Mouse (Mus musculus) intestine, postnatal 0 days (tissue): ENCODE data around the gene Slc38a5. TPM values are rescaled to one million over a fixed set of nuclear protein-coding genes. Genes with fewer than 3 reads are reported as not detected.
A peak's percentile ranks its signal among the peaks of the same experiment; 100 is the strongest.

ENCODE experiments used
- ATAC-seq: fragments of 200-750 bp; cut with Nextera tagmentation; 2 replicates; pipeline ENCODE4 v1.8.0; 2017; ENCODE audit warnings: mild to moderate bottlenecking, moderate TSS enrichment, moderate library complexity
- H3K27ac ChIP-seq: fragments of 300-500 bp; sonication (generic); 2 replicates; pipeline ENCODE4 v1.5.1; 2014; ENCODE audit warnings: mild to moderate bottlenecking, low read depth, low read length, moderate library complexity
- H3K27me3 ChIP-seq: fragments of 300-500 bp; sonication (generic); replicated peaks from 2 replicates; pipeline ENCODE4 v1.6.1; 2014; ENCODE audit warnings: low read length, mixed read lengths; ENCODE audit not compliant: control insufficient read depth, insufficient read depth
- H3K36me3 ChIP-seq: fragments of 300-500 bp; sonication (generic); 2 replicates; pipeline ENCODE4 v1.6.1; 2014; ENCODE audit warnings: mild to moderate bottlenecking, moderate library complexity; ENCODE audit not compliant: control insufficient read depth, insufficient read depth
- H3K4me1 ChIP-seq: fragments of 300-500 bp; sonication (generic); replicated peaks from 2 replicates; pipeline ENCODE4 v1.6.1; 2014; ENCODE audit warnings: antibody characterized with exemption, low read length, mixed read lengths; ENCODE audit not compliant: control insufficient read depth, insufficient read depth
- H3K4me2 ChIP-seq: fragments of 300-500 bp; sonication (generic); replicated peaks from 2 replicates; pipeline ENCODE4 v1.6.1; 2014; ENCODE audit warnings: low read depth, mild to moderate bottlenecking, moderate library complexity
- H3K4me3 ChIP-seq: fragments of 300-500 bp; sonication (generic); 2 replicates; pipeline ENCODE4 v1.5.1; 2014; ENCODE audit warnings: low read depth, low read length
- H3K9ac ChIP-seq: fragments of 300-500 bp; sonication (generic); 2 replicates; pipeline ENCODE4 v1.6.1; 2014; ENCODE audit warnings: mild to moderate bottlenecking, low read depth, low read length
- H3K9me3 ChIP-seq: fragments of 300-500 bp; sonication (generic); 2 replicates; pipeline ENCODE4 v1.6.1; 2016; ENCODE audit warnings: mixed run types; ENCODE audit not compliant: control insufficient read depth
- CTCF ChIP-seq: sonication (generic); IDR thresholded peaks from 2 replicates; pipeline ENCODE4 v1.5.1; 2016; ENCODE audit warnings: low read depth, mild to moderate bottlenecking, control low read depth, antibody characterized with exemption, moderate library complexity
- WGBS: fragments of 180-500 bp; shearing (Covaris S2); extraction: QIAGEN DNeasy Blood & Tissue Kit; methylation state at CpG from one replicate; pipeline ENCODE4 v1.1.7; 2014; 5-methylcytosine and 5-hydroxymethylcytosine counted together
- polyA plus RNA-seq: library from polyadenylated mRNA; unstranded; fragments of >200 nt; fragmentation: Nextera tagmentation; extraction: Ambion mirVana; gene quantifications from 2 replicates; pipeline ENCODE4 v1.2.1, GENCODE M21; 2015

Gene Slc38a5
- polyA plus RNA-seq, 1 experiment from 2014 or later, result 1.3 TPM

- H3K4me1 ChIP-seq, result no peaks in the 10 kb centered on the region
- H3K9ac ChIP-seq, result no peak overlapping the region
- no peaks in the 10 kb centered on the region for H3K36me3 ChIP-seq
- no peak for ATAC-seq
- H3K27me3 ChIP-seq, result no peaks in the 10 kb centered on the region
- WGBS, result 91% methylated on average over 2 of the region's 2 CpGs
- no peak overlapping the region for H3K4me3 ChIP-seq
- no peak overlapping the region for H3K4me2 ChIP-seq
- TF ChIP-seq CTCF, result no peak
- no peaks in the 10 kb centered on the region for H3K9me3 ChIP-seq
- H3K27ac ChIP-seq, result no peak overlapping the region
Observed at GRCm38 (mm10) chrX:8236704-8237103, 34.2 kb upstream of the Slc38a5 start.

GRCm38 (mm10) chrX:8238804-8239395, 32.0 kb upstream of the Slc38a5 start:
- Histone ChIP-seq H3K27me3 (no peaks in the 10 kb centered on the region), H3K36me3 (no peaks in the 10 kb centered on the region), H3K4me1 (no peaks in the 10 kb centered on the region), H3K9ac (no peak overlapping the region), H3K4me3 (no peak overlapping the region), H3K9me3 (no peaks in the 10 kb centered on the region), H3K4me2 (no peak overlapping the region), H3K27ac (no peak overlapping the region)
- ATAC-seq, result no peak
- TF ChIP-seq CTCF, result no peak
- WGBS, result 67% methylated on average over 13 of the region's 13 CpGs

GRCm38 (mm10) chrX:8247680-8248079, 23.3 kb upstream of the Slc38a5 start:
- H3K4me2 ChIP-seq, result no peak overlapping the region
- 80% methylated on average over 2 of the region's 2 CpGs for WGBS
- H3K27ac ChIP-seq, result no peak overlapping the region
- H3K4me3 ChIP-seq, result no peak overlapping the region
- H3K27me3 ChIP-seq, result no peaks in the 10 kb centered on the region
- H3K4me1 ChIP-seq, result no peaks in the 10 kb centered on the region
- H3K9ac ChIP-seq, result no peak overlapping the region
- ATAC-seq, result no peak
- TF ChIP-seq CTCF, result peak; percentile 43
- peaks cover 5% of the 10 kb centered on the region; the same call in 1 of the 2 replicates for H3K36me3 ChIP-seq
- no peaks in the 10 kb centered on the region for H3K9me3 ChIP-seq

GRCm38 (mm10) chrX:8248542-8249120, 22.3 kb upstream of the Slc38a5 start:
- 79% methylated on average over 8 of the region's 8 CpGs for WGBS
- Histone ChIP-seq H3K4me2 (no peak overlapping the region), H3K9me3 (no peaks in the 10 kb centered on the region), H3K4me1 (no peaks in the 10 kb centered on the region), H3K36me3 (peaks cover 5% of the 10 kb centered on the region; the same call in 1 of the 2 replicates), H3K27ac (no peak overlapping the region), H3K4me3 (no peak overlapping the region), H3K27me3 (no peaks in the 10 kb centered on the region), H3K9ac (no peak overlapping the region)
- no peak for ATAC-seq
- TF ChIP-seq CTCF, result no peak

GRCm38 (mm10) chrX:8251789-8252333, 19.1 kb upstream of the Slc38a5 start:
- H3K9ac ChIP-seq, result peak overlapping the region; percentile 53
- H3K27me3 ChIP-seq, result no peaks in the 10 kb centered on the region
- H3K4me3 ChIP-seq, result peak overlapping the region; percentile 61
- peak; percentile 47 for ATAC-seq
- no peaks in the 10 kb centered on the region for H3K4me1 ChIP-seq
- H3K27ac ChIP-seq, result no peak overlapping the region
- 17% methylated on average over 18 of the region's 18 CpGs for WGBS
- peak overlapping the region; percentile 60 for H3K4me2 ChIP-seq
- no peaks in the 10 kb centered on the region for H3K9me3 ChIP-seq
- H3K36me3 ChIP-seq, result no peaks in the 10 kb centered on the region
- TF ChIP-seq CTCF, result no peak

- 12% methylated on average over 45 of the region's 45 CpGs for WGBS
- Histone ChIP-seq H3K36me3 (no peaks in the 10 kb centered on the region), H3K4me3 (peak within 1 kb of the TSS; percentile 61), H3K4me2 (peak within 1 kb of the TSS; percentile 60), H3K4me1 (no peaks in the 10 kb centered on the region), H3K9ac (peak within 1 kb of the TSS; percentile 53), H3K27me3 (no peaks in the 10 kb centered on the region), H3K9me3 (no peaks in the 10 kb centered on the region), H3K27ac (no peak within 1 kb of the TSS)
- no peak for TF ChIP-seq CTCF
- peak; percentile 94 for ATAC-seq
Observed at GRCm38 (mm10) chrX:8252334-8253285, 18.3 kb upstream of the Slc38a5 start, which contains the start of gene Ftsj1. Ftsj1 (minus strand) TSS chrX:8252406.
